Mouse (Mus musculus): ENCODE measurements around the gene Gm36028.

Gm36028 gene

GRCm38 (mm10) chr16:37860213-37860612 lies 733 bp downstream of the Gm36028 start:
- no peak for DNase-seq (ENCODE audit: low read depth, low spot score)

- DNase-seq (ENCODE audit: low read depth, low spot score): no peak
Observed at GRCm38 (mm10) chr16:37857495-37857894, 3.5 kb downstream of the Gm36028 start.

GRCm38 (mm10) chr16:37856327-37856726 lies 4.6 kb downstream of the Gm36028 start:
- no peak for DNase-seq (ENCODE audit: low read depth, low spot score)

GRCm38 (mm10) chr16:37855583-37855982 lies 5.4 kb downstream of the Gm36028 start:
- no peak for DNase-seq (ENCODE audit: low read depth, low spot score)

GRCm38 (mm10) chr16:37854593-37854992 lies 6.4 kb downstream of the Gm36028 start:
- no peak for DNase-seq (ENCODE audit: low read depth, low spot score)

- DNase-seq (ENCODE audit: low read depth, low spot score): no peak
Observed at GRCm38 (mm10) chr16:37854054-37854453, 6.9 kb downstream of the Gm36028 start.

GRCm38 (mm10) chr16:37853279-37853678 lies 7.7 kb downstream of the Gm36028 start:
- no peak for DNase-seq (ENCODE audit: low read depth, low spot score)

GRCm38 (mm10) chr16:37851366-37851765 lies 9.6 kb downstream of the Gm36028 start:
- DNase-seq (ENCODE audit: low read depth, low spot score): no peak

- no peak for DNase-seq (ENCODE audit: low read depth, low spot score)
Observed at GRCm38 (mm10) chr16:37847081-37847480, 13.9 kb downstream of the Gm36028 start.

GRCm38 (mm10) chr16:37845202-37845925 lies 15.6 kb downstream of the Gm36028 start:
- no peak for DNase-seq (ENCODE audit: low read depth, low spot score)

GRCm38 (mm10) chr16:37843740-37844139 lies 17.2 kb downstream of the Gm36028 start:
- no peak for DNase-seq (ENCODE audit: low read depth, low spot score)

GRCm38 (mm10) chr16:37842439-37842838 lies 18.5 kb downstream of the Gm36028 start:
- no peak for DNase-seq (ENCODE audit: low read depth, low spot score)

GRCm38 (mm10) chr16:37837571-37837970 lies 23.4 kb downstream of the Gm36028 start:
- no peak for DNase-seq (ENCODE audit: low read depth, low spot score)

- no peak for DNase-seq (ENCODE audit: low read depth, low spot score)
Observed at GRCm38 (mm10) chr16:37831041-37831440, 29.9 kb downstream of the Gm36028 start.

GRCm38 (mm10) chr16:37826286-37826685 lies 34.7 kb downstream of the Gm36028 start:
- DNase-seq (ENCODE audit: low read depth, low spot score): no peak

- no peak for DNase-seq (ENCODE audit: low read depth, low spot score)
Observed at GRCm38 (mm10) chr16:37824778-37825505, 36.0 kb downstream of the Gm36028 start.

- no peak for DNase-seq (ENCODE audit: low read depth, low spot score)
Observed at GRCm38 (mm10) chr16:37823949-37824348, 37.0 kb downstream of the Gm36028 start.

- no peak for DNase-seq (ENCODE audit: low read depth, low spot score)
Observed at GRCm38 (mm10) chr16:37817986-37818385, 43.0 kb downstream of the Gm36028 start.

- DNase-seq (ENCODE audit: low read depth, low spot score): peak; percentile 87
Observed at GRCm38 (mm10) chr16:37814383-37814971, 46.5 kb downstream of the Gm36028 start.

GRCm38 (mm10) chr16:37813691-37814382 lies 47.1 kb downstream of the Gm36028 start:
- DNase-seq (ENCODE audit: low read depth, low spot score): no peak

GRCm38 (mm10) chr16:37812474-37812886 lies 48.5 kb downstream of the Gm36028 start:
- peak; percentile 67 for DNase-seq (ENCODE audit: low read depth, low spot score)

GRCm38 (mm10) chr16:37811874-37812273 lies 49.1 kb downstream of the Gm36028 start:
- DNase-seq (ENCODE audit: low read depth, low spot score): no peak

All from ES-CJ7 (cell line).